Mouse (Mus musculus) embryonic facial prominence, embryonic 15.5 days (tissue): ENCODE data around the gene Kcnh1. TPM values are rescaled to one million over a fixed set of nuclear protein-coding genes. Genes with fewer than 3 reads are reported as not detected.

Source experiments
- ATAC-seq: fragments of 200-750 bp; cut with Nextera tagmentation; 2 replicates; pipeline ENCODE4 v1.8.0; 2017; ENCODE audit warnings: low read depth, moderate TSS enrichment; ENCODE audit not compliant: insufficient number of reproducible peaks, low FRiP score, low TSS enrichment
- H3K27ac ChIP-seq: fragments of 300-500 bp; sonication (generic); replicated peaks from 2 replicates; pipeline ENCODE4 v1.5.1; 2015; ENCODE audit warnings: mild to moderate bottlenecking, inconsistent platforms
- H3K27me3 ChIP-seq: fragments of 300-500 bp; sonication (generic); 2 replicates; pipeline ENCODE4 v1.6.1; 2015; ENCODE audit warnings: inconsistent platforms
- H3K36me3 ChIP-seq: fragments of 300-500 bp; sonication (generic); 2 replicates; pipeline ENCODE4 v1.6.1; 2015; ENCODE audit warnings: mild to moderate bottlenecking, inconsistent platforms
- H3K4me1 ChIP-seq: fragments of 300-500 bp; sonication (generic); 2 replicates; pipeline ENCODE4 v1.6.1; 2015; ENCODE audit warnings: inconsistent platforms
- H3K4me2 ChIP-seq: fragments of 300-500 bp; sonication (generic); replicated peaks from 2 replicates; pipeline ENCODE4 v1.6.1; 2015; ENCODE audit warnings: mild to moderate bottlenecking, inconsistent platforms
- H3K4me3 ChIP-seq: fragments of 300-500 bp; sonication (generic); replicated peaks from 2 replicates; pipeline ENCODE4 v1.5.1; 2015; ENCODE audit warnings: mild to moderate bottlenecking, inconsistent platforms
- H3K9ac ChIP-seq: fragments of 300-500 bp; sonication (generic); 2 replicates; pipeline ENCODE4 v1.6.1; 2015; ENCODE audit warnings: inconsistent platforms
- H3K9me3 ChIP-seq: fragments of 300-500 bp; sonication (generic); replicated peaks from 2 replicates; pipeline ENCODE4 v1.6.1; 2016; ENCODE audit warnings: inconsistent platforms
- WGBS: fragments of 180-500 bp; shearing (Covaris S2); methylation state at CpG from one replicate; pipeline ENCODE4 v1.1.7; 2015; 5-methylcytosine and 5-hydroxymethylcytosine counted together
- polyA plus RNA-seq: library from polyadenylated mRNA; unstranded; fragments of >200 nt; fragmentation: Nextera tagmentation; extraction: Ambion mirVana; gene quantifications from 2 replicates; pipeline ENCODE4 v1.2.1, GENCODE M21; 2015

The Kcnh1 gene
- polyA plus RNA-seq = 1.7 and 2.0 TPM in 2 replicates

DNA sequence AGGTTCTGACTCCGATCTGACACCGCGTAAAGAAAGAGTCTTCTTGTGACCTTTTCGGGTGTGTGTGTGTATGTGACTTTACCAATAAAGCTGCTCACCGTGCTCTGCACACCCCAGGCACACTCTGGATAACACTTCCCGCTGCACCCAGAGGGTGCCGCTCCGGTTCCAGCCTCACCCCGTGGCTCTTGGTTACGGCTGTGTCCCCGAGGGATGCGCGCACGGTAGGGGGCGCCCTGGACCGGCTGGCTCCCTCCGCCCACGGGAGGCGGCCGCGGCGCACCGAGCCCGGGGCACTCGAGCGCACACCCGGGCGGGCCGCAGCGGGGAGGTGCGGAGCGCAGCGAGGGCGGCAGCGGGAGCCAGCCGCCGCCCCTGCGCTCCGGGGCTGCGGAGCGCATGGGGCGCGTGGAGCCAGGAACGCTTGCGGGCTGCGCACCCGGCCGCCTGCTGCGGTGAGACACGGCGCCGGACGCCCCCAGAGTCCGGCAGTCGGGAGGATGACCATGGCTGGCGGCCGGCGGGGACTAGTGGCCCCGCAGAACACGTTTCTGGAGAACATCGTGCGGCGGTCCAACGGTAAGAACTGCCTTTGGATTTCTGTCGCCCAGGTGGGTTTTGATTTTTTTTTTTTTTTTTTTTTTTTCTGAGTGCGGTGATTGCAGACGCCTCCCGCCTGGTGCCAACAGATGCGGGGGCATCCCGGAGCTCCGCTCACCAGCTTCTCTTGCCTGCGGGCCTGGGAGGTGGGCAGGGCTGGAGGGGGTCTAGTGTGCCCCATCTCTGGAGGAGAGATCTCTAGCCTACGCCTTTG, at the start of gene Kcnh1:
Kcnh1 (plus strand) TSS at position 267 of the 814 bp plus-strand sequence.
- under 1% methylated on average over 66 of the region's 73 CpGs for WGBS
- Histone ChIP-seq H3K36me3 (no peaks in the 10 kb centered on the region), H3K4me1 (peaks cover 10% of the 10 kb centered on the region), H3K27me3 (peaks cover 33% of the 10 kb centered on the region), H3K27ac (no peak within 1 kb of the TSS), H3K9ac (peak within 1 kb of the TSS; percentile 21; the same call in 1 of the 2 replicates), H3K4me2 (peak within 1 kb of the TSS; percentile 93), H3K9me3 (no peaks in the 10 kb centered on the region), H3K4me3 (peak within 1 kb of the TSS; percentile 51)
- peak; percentile 91 for ATAC-seq

DNA sequence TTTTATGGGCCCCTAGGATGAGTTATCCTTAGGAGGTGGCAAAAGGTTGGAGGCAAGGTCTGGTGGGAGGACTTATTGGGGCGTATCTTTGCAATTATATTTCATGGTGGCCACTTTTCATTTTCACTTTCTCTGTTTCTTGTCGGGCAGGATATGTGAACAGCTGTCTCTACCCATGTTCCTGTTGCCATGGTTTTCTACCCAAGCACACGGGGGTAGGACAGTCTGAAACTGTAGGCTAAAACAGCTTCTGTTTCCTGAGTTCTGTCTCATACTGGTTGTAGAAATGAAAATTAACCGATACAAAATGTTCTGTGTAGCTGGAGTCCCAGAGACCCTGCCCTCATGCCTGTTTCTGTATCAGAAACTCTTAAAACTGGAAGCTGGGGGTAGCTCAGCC, 39.4 kb upstream of the Kcnh1 start:
- Histone ChIP-seq H3K4me2 (no peak overlapping the region), H3K9ac (no peak overlapping the region), H3K9me3 (no peaks in the 10 kb centered on the region), H3K27me3 (no peaks in the 10 kb centered on the region), H3K27ac (no peak overlapping the region), H3K36me3 (no peaks in the 10 kb centered on the region), H3K4me3 (no peak overlapping the region), H3K4me1 (no peaks in the 10 kb centered on the region)
- ATAC-seq = no peak
- WGBS = 83% methylated on average over 4 of the region's 4 CpGs

DNA sequence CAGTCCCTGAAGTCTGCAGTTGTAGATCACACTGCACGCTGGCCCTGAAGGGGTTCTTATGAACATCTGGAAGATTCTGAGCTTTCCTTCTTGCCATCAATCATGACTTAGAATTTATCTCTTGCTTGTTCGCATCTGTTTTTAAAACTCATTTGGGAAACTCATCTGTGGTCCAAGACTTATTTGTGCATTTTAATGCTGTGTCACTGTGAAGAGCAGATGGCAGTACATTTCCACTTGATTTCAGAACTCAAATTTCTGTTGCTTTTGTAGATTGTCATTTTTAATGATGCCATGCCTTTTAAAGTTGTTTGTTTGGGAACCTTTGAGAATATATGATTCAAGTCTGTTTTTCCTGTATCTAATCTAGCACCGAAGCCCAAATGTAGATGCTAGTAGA, 19.1 kb upstream of the Kcnh1 start:
- H3K4me3 ChIP-seq = no peak overlapping the region
- no peak overlapping the region for H3K9ac ChIP-seq
- H3K36me3 ChIP-seq = no peaks in the 10 kb centered on the region
- H3K27ac ChIP-seq = no peak overlapping the region
- WGBS = 83% methylated on average over 3 of the region's 3 CpGs
- H3K4me1 ChIP-seq = no peaks in the 10 kb centered on the region
- no peaks in the 10 kb centered on the region for H3K27me3 ChIP-seq
- H3K9me3 ChIP-seq = no peaks in the 10 kb centered on the region
- ATAC-seq = no peak
- no peak overlapping the region for H3K4me2 ChIP-seq

DNA sequence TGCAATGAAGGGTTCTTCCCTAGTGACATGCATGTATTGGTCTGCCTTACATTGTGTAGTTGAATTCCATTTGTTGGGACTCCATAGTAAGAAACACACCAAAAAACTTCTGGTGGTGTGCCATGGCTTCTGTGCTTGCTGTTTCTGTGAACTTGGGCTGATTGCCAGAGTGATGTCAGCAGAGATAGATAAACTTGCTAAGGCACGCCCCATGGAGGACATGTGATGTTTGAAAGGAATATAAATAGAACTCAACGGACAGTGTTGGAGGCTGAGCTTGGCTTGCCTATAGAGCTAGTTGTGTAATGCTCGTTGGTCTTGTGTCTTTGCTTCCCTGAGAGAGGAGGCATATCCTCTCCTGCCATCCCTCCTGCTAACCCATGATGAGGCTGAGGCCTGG, 10.7 kb upstream of the Kcnh1 start:
- H3K36me3 ChIP-seq = no peaks in the 10 kb centered on the region
- no peaks in the 10 kb centered on the region for H3K4me1 ChIP-seq
- H3K27me3 ChIP-seq = no peaks in the 10 kb centered on the region
- no peak overlapping the region for H3K4me3 ChIP-seq
- H3K9ac ChIP-seq = no peak overlapping the region
- H3K27ac ChIP-seq = no peak overlapping the region
- WGBS = 59% methylated on average over 3 of the region's 3 CpGs
- ATAC-seq = no peak
- H3K9me3 ChIP-seq = no peaks in the 10 kb centered on the region
- H3K4me2 ChIP-seq = no peak overlapping the region

DNA sequence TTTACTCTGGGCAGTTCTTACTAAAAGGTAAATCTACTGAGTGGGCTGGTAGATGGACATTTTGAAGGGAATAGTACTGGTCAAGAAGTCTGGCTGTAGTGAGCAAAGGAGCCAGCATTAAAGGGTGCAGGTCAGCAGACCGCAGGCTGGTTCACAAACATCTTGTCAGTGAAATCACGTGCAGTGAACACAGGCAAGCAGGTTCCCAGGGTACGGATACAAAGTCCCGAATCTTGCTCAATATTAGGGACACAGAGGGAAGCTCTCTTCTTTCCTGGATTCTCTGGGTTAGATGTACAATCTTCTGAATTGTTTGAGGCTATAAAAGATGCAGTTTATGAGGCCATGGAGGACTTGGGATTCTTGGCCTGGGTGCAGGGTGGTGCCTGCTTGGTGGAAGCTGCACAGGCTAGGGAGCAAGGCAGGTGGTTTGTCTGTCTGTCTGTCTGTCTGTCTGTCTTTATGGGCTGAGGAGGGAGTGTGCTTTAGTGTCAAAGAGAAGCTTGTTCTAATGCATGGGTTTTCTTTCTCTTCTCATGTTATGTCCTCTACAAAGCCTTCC, 8.8 kb upstream of the Kcnh1 start:
- Histone ChIP-seq H3K9me3 (no peaks in the 10 kb centered on the region), H3K9ac (no peak overlapping the region), H3K27ac (no peak overlapping the region), H3K27me3 (no peaks in the 10 kb centered on the region), H3K4me1 (no peaks in the 10 kb centered on the region), H3K4me3 (no peak overlapping the region), H3K36me3 (no peaks in the 10 kb centered on the region), H3K4me2 (no peak overlapping the region)
- ATAC-seq = no peak
- 83% methylated on average over 4 of the region's 4 CpGs for WGBS

DNA sequence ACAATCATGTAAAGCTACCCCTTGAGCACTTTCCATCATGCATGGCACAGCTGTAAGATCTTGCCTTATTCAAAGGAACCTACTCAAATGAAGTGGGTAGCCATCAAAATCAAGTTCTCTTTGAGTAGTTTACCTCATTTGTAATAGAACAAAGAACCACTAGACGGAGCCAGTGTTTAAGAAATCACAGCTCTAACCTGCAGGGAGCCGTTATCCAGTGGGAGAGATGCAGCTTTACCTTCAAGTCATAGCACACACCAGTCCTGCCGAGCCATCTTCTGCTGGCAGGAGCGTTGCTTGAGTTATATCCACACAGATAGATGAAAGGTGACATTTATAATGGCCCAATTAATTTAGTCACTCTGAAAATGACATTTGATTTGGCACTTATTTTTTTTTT, 1.5 kb upstream of the Kcnh1 start:
- WGBS = 8% methylated on average over 4 of the region's 4 CpGs
- Histone ChIP-seq H3K9ac (no peak overlapping the region), H3K27me3 (peaks cover 33% of the 10 kb centered on the region)

DNA sequence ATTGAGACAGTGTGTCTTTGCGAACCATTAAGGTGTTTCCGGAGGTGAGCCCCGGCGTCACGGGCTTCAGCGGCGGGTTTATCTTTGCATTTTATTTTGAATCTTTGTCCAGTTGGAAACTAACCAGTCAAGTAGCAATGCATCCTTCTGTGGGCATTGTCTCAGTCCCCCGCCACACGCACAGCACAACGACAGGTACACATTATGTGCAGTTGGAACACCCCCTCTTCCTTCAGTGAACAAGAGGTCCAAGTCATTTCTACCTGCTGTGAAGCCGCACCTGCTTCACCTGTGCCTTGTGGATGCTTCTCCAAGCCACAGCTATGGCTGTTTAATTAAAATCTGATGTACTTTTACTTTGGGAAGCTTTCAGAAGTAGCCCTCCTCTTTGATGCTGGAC, 803 bp upstream of the Kcnh1 start:
- WGBS = 79% methylated on average over 11 of the region's 11 CpGs

More for the DNA sequence above, 1.5 kb upstream of the Kcnh1 start:
- Histone ChIP-seq H3K4me2 (no peak overlapping the region), H3K9me3 (no peaks in the 10 kb centered on the region), H3K4me3 (no peak overlapping the region), H3K27ac (no peak overlapping the region), H3K36me3 (no peaks in the 10 kb centered on the region), H3K4me1 (peaks cover 10% of the 10 kb centered on the region)
- ATAC-seq = no peak

DNA sequence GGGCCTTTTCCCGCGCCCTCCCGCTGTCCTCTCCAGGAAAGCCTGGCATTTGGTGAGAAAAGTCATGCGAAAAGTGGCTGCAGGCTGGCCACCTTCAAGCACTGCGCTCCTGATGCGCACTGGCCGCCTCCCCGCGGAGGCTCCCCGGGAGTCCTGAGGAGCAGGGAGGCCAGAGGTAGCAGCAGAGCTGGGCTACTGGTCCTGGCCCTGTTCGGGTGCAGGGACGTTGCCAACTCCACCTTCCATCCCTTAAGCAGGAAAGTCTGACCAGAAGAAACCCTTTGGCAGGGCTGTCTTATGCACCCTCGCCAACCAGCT, 707 bp downstream of the Kcnh1 start:
- H3K27ac ChIP-seq = no peak overlapping the region
- H3K4me1 ChIP-seq = peaks cover 10% of the 10 kb centered on the region
- no peaks in the 10 kb centered on the region for H3K36me3 ChIP-seq
- H3K27me3 ChIP-seq = peaks cover 33% of the 10 kb centered on the region
- ATAC-seq = no peak
- H3K9ac ChIP-seq = 0 out of 2 replicates have a peak overlapping the region, but pooled peaks have one; percentile 9
- H3K4me2 ChIP-seq = peak overlapping the region; percentile 93
- peak overlapping the region; percentile 51 for H3K4me3 ChIP-seq
- no peaks in the 10 kb centered on the region for H3K9me3 ChIP-seq
- WGBS = 7% methylated on average over 13 of the region's 13 CpGs

More for the DNA sequence above, 803 bp upstream of the Kcnh1 start:
- Histone ChIP-seq H3K36me3 (no peaks in the 10 kb centered on the region), H3K9ac (no peak overlapping the region), H3K27me3 (peaks cover 33% of the 10 kb centered on the region), H3K4me1 (peaks cover 10% of the 10 kb centered on the region), H3K9me3 (no peaks in the 10 kb centered on the region), H3K27ac (no peak overlapping the region), H3K4me2 (no peak overlapping the region), H3K4me3 (no peak overlapping the region)
- no peak for ATAC-seq

DNA sequence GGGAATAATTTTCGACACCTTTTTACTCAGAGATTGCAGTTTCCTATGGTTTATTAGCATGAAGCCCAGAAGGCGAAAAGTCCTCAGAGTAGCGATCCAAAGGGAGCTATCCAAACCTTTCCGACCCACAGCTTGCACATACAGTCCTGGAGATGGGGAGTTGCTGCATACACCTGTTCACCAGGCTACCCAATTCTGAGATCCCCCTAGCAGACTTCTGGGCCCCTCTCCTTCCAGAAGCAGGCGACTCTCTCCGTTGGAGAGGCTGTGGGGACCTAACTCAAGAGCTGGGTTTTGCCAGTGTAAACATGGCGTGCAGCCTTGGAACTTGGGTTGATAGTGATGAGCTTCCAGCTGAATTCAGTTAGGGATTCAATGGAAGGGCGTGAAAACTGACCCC, 1.3 kb downstream of the Kcnh1 start:
- H3K4me1 ChIP-seq = peaks cover 10% of the 10 kb centered on the region
- peak overlapping the region; percentile 51; the same call in 1 of the 2 replicates for H3K4me3 ChIP-seq
- H3K9ac ChIP-seq = no peak overlapping the region
- H3K27ac ChIP-seq = no peak overlapping the region
- no peak for ATAC-seq
- no peaks in the 10 kb centered on the region for H3K9me3 ChIP-seq
- 49% methylated on average over 8 of the region's 8 CpGs for WGBS
- no peaks in the 10 kb centered on the region for H3K36me3 ChIP-seq
- peak overlapping the region; percentile 93 for H3K4me2 ChIP-seq
- peaks cover 33% of the 10 kb centered on the region for H3K27me3 ChIP-seq

DNA sequence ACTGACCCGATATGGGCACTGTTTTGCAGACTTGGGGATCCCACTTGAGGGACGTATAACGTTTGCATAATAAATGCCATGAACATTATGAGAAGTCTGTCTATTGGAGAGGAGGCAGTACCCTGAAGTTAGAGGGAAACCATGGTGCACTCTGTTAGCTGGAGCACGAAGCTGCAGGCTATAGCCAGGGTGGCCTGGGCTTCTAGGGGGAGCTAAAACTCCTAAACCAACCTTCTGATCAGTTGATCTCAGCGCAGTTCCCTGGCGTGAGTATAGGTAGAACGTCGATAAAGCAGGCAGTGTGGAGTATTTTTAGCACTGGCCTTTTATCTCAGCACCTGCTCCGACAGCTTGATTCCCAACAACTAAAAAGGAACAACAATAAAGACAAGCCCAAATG, 2.1 kb downstream of the Kcnh1 start:
- Histone ChIP-seq H3K36me3 (no peaks in the 10 kb centered on the region), H3K9ac (no peak overlapping the region), H3K4me3 (no peak overlapping the region), H3K9me3 (no peaks in the 10 kb centered on the region), H3K4me2 (no peak overlapping the region), H3K4me1 (peaks cover 10% of the 10 kb centered on the region), H3K27me3 (peaks cover 33% of the 10 kb centered on the region), H3K27ac (no peak overlapping the region)
- ATAC-seq = no peak
- WGBS = 70% methylated on average over 9 of the region's 9 CpGs

DNA sequence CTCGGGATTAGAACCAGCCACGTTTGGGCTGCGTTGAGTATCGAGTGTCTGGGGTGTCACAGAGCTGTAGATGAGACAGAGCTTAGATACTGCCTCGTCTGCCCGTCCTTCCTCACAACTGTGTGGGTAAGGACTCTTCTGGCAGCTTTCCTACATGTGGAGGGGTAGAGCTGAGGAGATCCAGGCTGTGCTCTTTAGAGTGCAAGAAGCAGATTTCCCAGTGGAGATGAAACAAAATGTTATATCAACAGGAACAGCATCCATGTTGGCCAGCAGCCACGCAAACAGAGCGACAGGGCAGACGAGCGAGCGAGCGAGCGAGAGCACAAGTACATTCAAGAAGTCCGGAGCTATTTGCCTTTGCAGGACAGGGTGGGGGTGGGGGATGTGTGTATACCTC, 3.1 kb downstream of the Kcnh1 start:
- Histone ChIP-seq H3K4me3 (no peak overlapping the region), H3K4me2 (no peak overlapping the region), H3K9me3 (no peaks in the 10 kb centered on the region), H3K27me3 (peaks cover 29% of the 10 kb centered on the region), H3K27ac (no peak overlapping the region), H3K36me3 (no peaks in the 10 kb centered on the region), H3K4me1 (peaks cover 10% of the 10 kb centered on the region), H3K9ac (no peak overlapping the region)
- no peak for ATAC-seq
- 71% methylated on average over 14 of the region's 14 CpGs for WGBS

DNA sequence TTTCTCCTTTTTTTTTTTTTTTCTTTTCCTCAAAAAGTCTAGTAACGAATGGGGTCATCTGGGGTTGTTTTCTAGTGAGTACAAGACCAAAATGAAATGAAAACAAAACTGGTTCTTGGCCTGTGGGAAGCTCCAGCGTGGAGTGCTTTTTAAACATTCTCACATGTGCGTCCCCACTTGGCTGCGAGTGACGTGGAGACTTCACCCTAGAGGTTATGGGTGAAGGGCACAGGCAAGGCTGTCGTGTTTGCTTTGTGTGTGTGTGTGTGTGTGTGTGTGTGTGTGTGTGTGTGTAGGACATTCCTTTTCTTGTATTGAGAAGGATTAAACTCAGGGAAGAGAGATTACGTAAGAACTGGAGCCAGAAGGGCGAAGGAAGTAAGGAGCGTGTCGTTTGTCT, 6.9 kb downstream of the Kcnh1 start:
- ATAC-seq = no peak
- no peak overlapping the region for H3K4me2 ChIP-seq
- no peak overlapping the region for H3K4me3 ChIP-seq
- no peaks in the 10 kb centered on the region for H3K4me1 ChIP-seq
- no peaks in the 10 kb centered on the region for H3K36me3 ChIP-seq
- no peaks in the 10 kb centered on the region for H3K9me3 ChIP-seq
- 48% methylated on average over 10 of the region's 10 CpGs for WGBS
- no peak overlapping the region for H3K9ac ChIP-seq
- no peaks in the 10 kb centered on the region for H3K27me3 ChIP-seq
- H3K27ac ChIP-seq = no peak overlapping the region
